Mouse (Mus musculus): ENCODE results near the gene Plekho1.

DNA sequence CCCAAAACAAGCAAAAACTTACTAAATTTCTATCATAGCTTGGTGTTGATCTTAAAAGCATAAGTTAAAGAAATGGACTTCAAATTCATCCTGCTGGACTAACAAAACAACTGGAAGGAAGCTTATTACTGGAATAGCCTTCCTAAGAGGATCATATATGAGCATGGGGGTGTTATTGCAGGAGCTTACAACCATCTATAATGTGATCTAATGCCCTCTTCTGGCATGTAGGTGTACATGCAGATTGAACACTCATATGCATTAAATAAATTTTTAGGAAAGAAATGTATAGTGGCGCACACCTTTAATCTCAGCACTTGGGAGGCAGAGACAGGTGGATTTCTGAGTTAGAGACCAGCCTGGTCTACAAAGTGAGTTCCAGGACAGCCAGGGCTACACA lies 36.0 kb downstream of the Plekho1 start:
- TF ChIP-seq CTCF (IDR thresholded peaks at IDR 0.05; ENCODE audit: insufficient read depth, low read length) (no peak), POLR2A (IDR thresholded peaks at IDR 0.05; ENCODE audit: borderline replicate concordance, extremely low read depth, low read depth, low read length) (no peak)

Measured in lung, adult 2 months (tissue).